Mouse (Mus musculus): ENCODE measurements at regions not wholly inside any gene's neighbourhood (a gene's known extent, or its start where the extent isn't known, plus 50 kb on each side); places are given as distances from the start of the nearest gene placed in this dataset.
A peak's percentile ranks its signal among the peaks of the same experiment; 100 is the strongest.

DNA sequence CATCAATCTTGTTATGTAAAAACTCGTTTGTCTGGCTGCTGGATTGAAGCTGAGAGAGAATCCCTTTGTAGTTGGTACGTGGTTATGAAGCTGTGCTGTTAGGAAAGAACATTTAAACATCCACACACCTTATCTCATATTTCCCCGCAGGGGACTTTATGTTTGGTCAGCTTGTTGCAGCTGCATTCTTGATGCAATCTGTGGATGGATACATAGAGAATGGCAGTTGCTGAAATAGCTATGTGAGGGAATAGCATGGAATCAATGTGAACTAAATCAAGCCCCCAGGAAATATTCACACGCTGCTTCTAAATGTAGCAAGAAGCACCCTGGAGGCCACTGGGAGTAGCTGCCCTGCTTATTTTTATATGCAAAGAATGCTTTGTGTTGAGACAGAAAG is 236.3 kb downstream of the Arl4a start:
- ATAC-seq (ENCODE audit: low FRiP score) (no peak), DNase-seq (ENCODE audit: low spot score, missing footprints) (no peak)
- Histone ChIP-seq H3K4me3 (ENCODE audit: low read depth, low read length) (no peak overlapping the region), H3K9me3 (ENCODE audit: control insufficient read depth, low read length) (no peaks in the 10 kb centered on the region), H3K4me1 (ENCODE audit: control insufficient read depth, insufficient read depth, low read length) (no peaks in the 10 kb centered on the region), H3K36me3 (ENCODE audit: control insufficient read depth, insufficient read depth, low read length) (no peaks in the 10 kb centered on the region), H3K27me3 (ENCODE audit: control insufficient read depth, insufficient read depth, low read length) (no peaks in the 10 kb centered on the region), H3K4me2 (no peak overlapping the region), H3K9ac (ENCODE audit: low read length) (no peak overlapping the region), H3K27ac (ENCODE audit: low read depth, low read length) (no peak overlapping the region)
- 71% methylated on average over 4 of the region's 4 CpGs for WGBS

- Histone ChIP-seq H3K4me3 (ENCODE audit: low read depth, low read length) (no peak overlapping the region), H3K36me3 (ENCODE audit: control insufficient read depth, insufficient read depth, low read length) (no peaks in the 10 kb centered on the region), H3K27me3 (ENCODE audit: control insufficient read depth, insufficient read depth, low read length) (no peaks in the 10 kb centered on the region), H3K4me1 (ENCODE audit: control insufficient read depth, insufficient read depth, low read length) (no peaks in the 10 kb centered on the region), H3K27ac (ENCODE audit: low read depth, low read length) (no peak overlapping the region), H3K9me3 (ENCODE audit: control insufficient read depth, low read length) (no peaks in the 10 kb centered on the region), H3K9ac (ENCODE audit: low read length) (no peak overlapping the region), H3K4me2 (no peak overlapping the region)
- 0 out of 2 replicates have a peak, but pooled peaks have one; percentile 48 for ATAC-seq (ENCODE audit: low FRiP score)
- DNase-seq (ENCODE audit: low spot score, missing footprints) = no peak
- 76% methylated on average over 2 of the region's 2 CpGs for WGBS
Measured at GRCm38 (mm10) chr12:39797843-39798242, 240.0 kb downstream of the Arl4a start.

DNA sequence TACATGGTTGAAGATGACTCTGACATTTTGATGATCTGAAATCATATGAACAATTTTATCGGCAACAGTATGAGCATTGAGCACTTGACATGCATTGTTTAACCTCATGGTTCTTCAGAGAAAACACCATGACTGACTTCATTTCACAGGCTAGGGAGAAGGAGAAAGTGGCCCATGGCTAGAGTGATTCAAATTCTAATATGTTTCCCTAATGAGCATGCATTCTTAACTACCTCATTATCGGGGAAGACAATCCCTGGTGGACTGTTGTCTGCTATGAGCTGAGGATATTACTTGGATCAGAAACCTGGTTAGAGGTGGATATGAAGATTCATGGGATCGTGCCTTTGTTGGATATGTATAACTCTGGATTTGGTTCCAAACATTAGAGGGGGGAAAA is 240.9 kb downstream of the Arl4a start:
- 92% methylated on average over 3 of the region's 3 CpGs for WGBS
- no peak overlapping the region for H3K4me3 ChIP-seq (ENCODE audit: low read depth, low read length)
- DNase-seq (ENCODE audit: low spot score, missing footprints) (no peak), ATAC-seq (ENCODE audit: low FRiP score) (no peak)
- H3K27me3 ChIP-seq (ENCODE audit: control insufficient read depth, insufficient read depth, low read length) = no peaks in the 10 kb centered on the region
- H3K4me1 ChIP-seq (ENCODE audit: control insufficient read depth, insufficient read depth, low read length) = no peaks in the 10 kb centered on the region
- H3K27ac ChIP-seq (ENCODE audit: low read depth, low read length) = no peak overlapping the region
- no peak overlapping the region for H3K9ac ChIP-seq (ENCODE audit: low read length)
- H3K4me2 ChIP-seq = no peak overlapping the region
- H3K36me3 ChIP-seq (ENCODE audit: control insufficient read depth, insufficient read depth, low read length) = no peaks in the 10 kb centered on the region
- H3K9me3 ChIP-seq (ENCODE audit: control insufficient read depth, low read length) = no peaks in the 10 kb centered on the region

DNA sequence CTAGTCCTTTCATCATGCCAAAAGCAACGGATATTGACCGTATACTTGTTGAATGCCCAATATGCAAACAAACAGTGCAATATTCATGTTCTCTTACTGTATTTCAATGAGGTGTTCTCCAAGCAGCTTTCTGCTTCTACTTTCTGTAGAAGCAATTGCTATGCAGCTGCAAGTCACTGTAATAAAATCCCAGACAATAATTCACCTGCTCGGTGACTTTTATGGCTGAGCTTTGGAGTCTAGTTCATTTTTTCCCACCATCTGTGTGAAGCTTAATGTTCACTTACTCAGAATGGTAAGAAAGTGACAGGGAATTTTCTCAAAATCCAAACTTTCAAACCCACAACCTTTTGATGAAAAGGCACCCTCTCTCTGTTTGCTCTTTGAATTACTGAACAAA is 252.8 kb downstream of the Arl4a start:
- Histone ChIP-seq H3K27ac (ENCODE audit: low read depth, low read length) (no peak overlapping the region), H3K4me3 (ENCODE audit: low read depth, low read length) (no peak overlapping the region), H3K4me1 (ENCODE audit: control insufficient read depth, insufficient read depth, low read length) (no peaks in the 10 kb centered on the region), H3K9me3 (ENCODE audit: control insufficient read depth, low read length) (no peaks in the 10 kb centered on the region), H3K4me2 (no peak overlapping the region), H3K27me3 (ENCODE audit: control insufficient read depth, insufficient read depth, low read length) (no peaks in the 10 kb centered on the region), H3K36me3 (ENCODE audit: control insufficient read depth, insufficient read depth, low read length) (no peaks in the 10 kb centered on the region), H3K9ac (ENCODE audit: low read length) (no peak overlapping the region)
- 92% methylated on average over 3 of the region's 3 CpGs for WGBS
- no peak for DNase-seq (ENCODE audit: low spot score, missing footprints)
- ATAC-seq (ENCODE audit: low FRiP score) = no peak

GRCm38 (mm10) chr12:39784532-39784931 is 253.3 kb downstream of the Arl4a start:
- Histone ChIP-seq H3K4me3 (ENCODE audit: low read depth, low read length) (no peak overlapping the region), H3K9ac (ENCODE audit: low read length) (no peak overlapping the region), H3K4me1 (ENCODE audit: control insufficient read depth, insufficient read depth, low read length) (no peaks in the 10 kb centered on the region), H3K4me2 (no peak overlapping the region), H3K27ac (ENCODE audit: low read depth, low read length) (no peak overlapping the region), H3K36me3 (ENCODE audit: control insufficient read depth, insufficient read depth, low read length) (no peaks in the 10 kb centered on the region), H3K9me3 (ENCODE audit: control insufficient read depth, low read length) (no peaks in the 10 kb centered on the region), H3K27me3 (ENCODE audit: control insufficient read depth, insufficient read depth, low read length) (no peaks in the 10 kb centered on the region)
- ATAC-seq (ENCODE audit: low FRiP score) (no peak), DNase-seq (ENCODE audit: low spot score, missing footprints) (no peak)
- 90% methylated on average over 3 of the region's 3 CpGs for WGBS

GRCm38 (mm10) chr12:39776173-39776572 is 261.7 kb downstream of the Arl4a start:
- Histone ChIP-seq H3K9me3 (ENCODE audit: control insufficient read depth, low read length) (no peaks in the 10 kb centered on the region), H3K27ac (ENCODE audit: low read depth, low read length) (no peak overlapping the region), H3K27me3 (ENCODE audit: control insufficient read depth, insufficient read depth, low read length) (no peaks in the 10 kb centered on the region), H3K4me3 (ENCODE audit: low read depth, low read length) (no peak overlapping the region), H3K4me2 (no peak overlapping the region), H3K9ac (ENCODE audit: low read length) (no peak overlapping the region), H3K4me1 (ENCODE audit: control insufficient read depth, insufficient read depth, low read length) (no peaks in the 10 kb centered on the region), H3K36me3 (ENCODE audit: control insufficient read depth, insufficient read depth, low read length) (no peaks in the 10 kb centered on the region)
- ATAC-seq (ENCODE audit: low FRiP score) (no peak), DNase-seq (ENCODE audit: low spot score, missing footprints) (no peak)
- WGBS = 91% methylated on average over 3 of the region's 3 CpGs

DNA sequence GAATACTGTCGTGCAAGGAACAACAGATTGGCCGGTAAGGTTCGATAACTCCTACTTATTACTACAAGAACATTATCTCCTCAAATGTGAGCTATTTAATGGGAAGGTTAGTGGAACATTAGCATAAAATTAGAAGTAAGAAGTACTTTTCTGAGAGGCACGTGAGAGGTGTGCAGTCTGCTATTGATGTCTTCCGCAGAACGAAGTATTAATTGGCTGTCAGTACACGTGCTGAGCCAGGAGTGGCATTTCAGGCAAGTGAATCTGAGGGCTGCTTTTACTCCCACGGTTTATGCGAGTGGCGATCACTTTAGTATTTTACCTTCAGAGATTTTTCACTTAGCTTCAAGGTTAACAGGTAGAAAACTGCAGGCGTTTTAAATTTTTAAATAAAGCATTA is 270.8 kb downstream of the Arl4a start:
- no peak for DNase-seq (ENCODE audit: low spot score, missing footprints)
- Histone ChIP-seq H3K9me3 (ENCODE audit: control insufficient read depth, low read length) (no peaks in the 10 kb centered on the region), H3K4me2 (no peak overlapping the region), H3K9ac (ENCODE audit: low read length) (no peak overlapping the region), H3K4me1 (ENCODE audit: control insufficient read depth, insufficient read depth, low read length) (no peaks in the 10 kb centered on the region), H3K36me3 (ENCODE audit: control insufficient read depth, insufficient read depth, low read length) (no peaks in the 10 kb centered on the region), H3K27me3 (ENCODE audit: control insufficient read depth, insufficient read depth, low read length) (no peaks in the 10 kb centered on the region), H3K27ac (ENCODE audit: low read depth, low read length) (no peak overlapping the region), H3K4me3 (ENCODE audit: low read depth, low read length) (no peak overlapping the region)
- WGBS = 92% methylated on average over 11 of the region's 11 CpGs
- ATAC-seq (ENCODE audit: low FRiP score) = no peak

GRCm38 (mm10) chr12:39763529-39763928 is 274.3 kb downstream of the Arl4a start:
- H3K36me3 ChIP-seq (ENCODE audit: control insufficient read depth, insufficient read depth, low read length) = no peaks in the 10 kb centered on the region
- H3K4me2 ChIP-seq = no peak overlapping the region
- H3K4me3 ChIP-seq (ENCODE audit: low read depth, low read length) = no peak overlapping the region
- no peaks in the 10 kb centered on the region for H3K9me3 ChIP-seq (ENCODE audit: control insufficient read depth, low read length)
- no peak overlapping the region for H3K9ac ChIP-seq (ENCODE audit: low read length)
- 85% methylated on average over 3 of the region's 3 CpGs for WGBS
- no peaks in the 10 kb centered on the region for H3K4me1 ChIP-seq (ENCODE audit: control insufficient read depth, insufficient read depth, low read length)
- no peak for ATAC-seq (ENCODE audit: low FRiP score)
- DNase-seq (ENCODE audit: low spot score, missing footprints) = no peak
- no peak overlapping the region for H3K27ac ChIP-seq (ENCODE audit: low read depth, low read length)
- no peaks in the 10 kb centered on the region for H3K27me3 ChIP-seq (ENCODE audit: control insufficient read depth, insufficient read depth, low read length)

DNA sequence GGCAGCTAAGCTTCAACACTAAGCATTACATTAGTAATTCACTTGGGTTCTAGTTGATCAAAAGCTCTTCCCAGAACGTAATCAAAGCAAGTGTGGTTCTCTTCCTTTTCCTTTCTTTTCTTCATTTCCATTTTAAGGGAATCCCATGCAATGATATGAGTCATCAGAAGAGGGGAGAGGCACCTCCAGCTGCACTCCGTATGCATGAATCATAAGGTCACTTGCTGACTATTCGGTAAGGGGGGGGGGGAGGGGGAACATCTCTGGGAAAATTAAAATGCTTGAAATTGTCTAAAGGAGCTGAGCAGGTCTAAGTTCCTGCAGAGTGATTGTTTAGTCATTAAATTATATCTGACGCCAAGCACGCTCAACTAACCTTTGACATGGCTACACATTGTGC is 275.9 kb downstream of the Arl4a start:
- no peaks in the 10 kb centered on the region for H3K27me3 ChIP-seq (ENCODE audit: control insufficient read depth, insufficient read depth, low read length)
- H3K36me3 ChIP-seq (ENCODE audit: control insufficient read depth, insufficient read depth, low read length) = no peaks in the 10 kb centered on the region
- H3K4me1 ChIP-seq (ENCODE audit: control insufficient read depth, insufficient read depth, low read length) = no peaks in the 10 kb centered on the region
- DNase-seq (ENCODE audit: low spot score, missing footprints) (no peak), ATAC-seq (ENCODE audit: low FRiP score) (no peak)
- no peaks in the 10 kb centered on the region for H3K9me3 ChIP-seq (ENCODE audit: control insufficient read depth, low read length)
- H3K27ac ChIP-seq (ENCODE audit: low read depth, low read length) = no peak overlapping the region
- no peak overlapping the region for H3K4me2 ChIP-seq
- no peak overlapping the region for H3K4me3 ChIP-seq (ENCODE audit: low read depth, low read length)
- no peak overlapping the region for H3K9ac ChIP-seq (ENCODE audit: low read length)
- 76% methylated on average over 5 of the region's 5 CpGs for WGBS

GRCm38 (mm10) chr12:39761326-39761725 is 276.5 kb downstream of the Arl4a start:
- WGBS = 74% methylated on average over 1 of the region's 1 CpGs
- no peak for ATAC-seq (ENCODE audit: low FRiP score)
- H3K4me1 ChIP-seq (ENCODE audit: control insufficient read depth, insufficient read depth, low read length) = no peaks in the 10 kb centered on the region
- no peaks in the 10 kb centered on the region for H3K27me3 ChIP-seq (ENCODE audit: control insufficient read depth, insufficient read depth, low read length)
- H3K9ac ChIP-seq (ENCODE audit: low read length) = no peak overlapping the region
- H3K27ac ChIP-seq (ENCODE audit: low read depth, low read length) = no peak overlapping the region
- no peaks in the 10 kb centered on the region for H3K9me3 ChIP-seq (ENCODE audit: control insufficient read depth, low read length)
- no peak overlapping the region for H3K4me2 ChIP-seq
- no peak for DNase-seq (ENCODE audit: low spot score, missing footprints)
- H3K36me3 ChIP-seq (ENCODE audit: control insufficient read depth, insufficient read depth, low read length) = no peaks in the 10 kb centered on the region
- no peak overlapping the region for H3K4me3 ChIP-seq (ENCODE audit: low read depth, low read length)
